Mouse (Mus musculus): Measurements from ENCODE around the gene Psmb9. TPM values are rescaled to one million over a fixed set of nuclear protein-coding genes. Genes with fewer than 3 reads are reported as not detected.
"Not testable (repeated sequence)": the region's sequence is repeated elsewhere in the genome, so short reads cannot be mapped to it uniquely, and the experiment has no call there.

Psmb9 gene
- 36.8 and 37.7 TPM in 2 replicates for polyA plus RNA-seq (2015; fragmentation: Nextera tagmentation; extraction: Ambion mirVana)

GRCm38 (mm10) chr17:34187261-34187916 lies at the start of gene Psmb9, which contains the start of gene Tap1:
Gene Psmb9 (minus strand): TSS chr17:34187764.
Gene Tap1 (plus strand): TSS chr17:34187553.
- no peaks in the 10 kb centered on the region; the same call in 1 of the 2 replicates for H3K36me3 ChIP-seq (ENCODE audit: control insufficient read depth, insufficient read depth)
- peak within 1 kb of the TSS; percentile 77 for H3K27ac ChIP-seq (ENCODE audit: low read depth, low read length)
- under 1% methylated on average over 46 of the region's 46 CpGs for WGBS
- H3K27me3 ChIP-seq (replicated peaks; ENCODE audit: control insufficient read depth, insufficient read depth, low read length): no peaks in the 10 kb centered on the region
- TF ChIP-seq CTCF (IDR thresholded peaks at IDR 0.05; ENCODE audit: low read depth): no peak
- H3K4me1 ChIP-seq (replicated peaks; ENCODE audit: control insufficient read depth, insufficient read depth, low read length): no peaks in the 10 kb centered on the region; the same call in 1 of the 2 replicates
- no peaks in the 10 kb centered on the region for H3K9me3 ChIP-seq (ENCODE audit: control insufficient read depth)
- peak within 1 kb of the TSS; percentile 70 for H3K9ac ChIP-seq (ENCODE audit: low read depth, low read length)
- peak within 1 kb of the TSS; percentile 65 for H3K4me3 ChIP-seq (ENCODE audit: low read depth, low read length)
- peak within 1 kb of the TSS; percentile 98 for H3K4me2 ChIP-seq (replicated peaks; ENCODE audit: low read depth)
- peak; percentile 95 for ATAC-seq

GRCm38 (mm10) chr17:34236691-34237090 lies 49.1 kb upstream of the Psmb9 start:
- no peak for ATAC-seq
- Histone ChIP-seq H3K36me3 (ENCODE audit: control insufficient read depth, insufficient read depth) (no peaks in the 10 kb centered on the region), H3K4me3 (ENCODE audit: low read depth, low read length) (no peak overlapping the region), H3K27me3 (replicated peaks; ENCODE audit: control insufficient read depth, insufficient read depth, low read length) (no peaks in the 10 kb centered on the region), H3K4me1 (replicated peaks; ENCODE audit: control insufficient read depth, insufficient read depth, low read length) (no peaks in the 10 kb centered on the region), H3K27ac (ENCODE audit: low read depth, low read length) (no peak overlapping the region), H3K9ac (ENCODE audit: low read depth, low read length) (no peak overlapping the region), H3K4me2 (replicated peaks; ENCODE audit: low read depth) (no peak overlapping the region), H3K9me3 (ENCODE audit: control insufficient read depth) (no peaks in the 10 kb centered on the region)
- no peak for TF ChIP-seq CTCF (IDR thresholded peaks at IDR 0.05; ENCODE audit: low read depth)
- WGBS: 77% methylated on average over 5 of the region's 5 CpGs

GRCm38 (mm10) chr17:34234926-34235325 lies 47.4 kb upstream of the Psmb9 start:
- no peaks in the 10 kb centered on the region for H3K4me1 ChIP-seq (replicated peaks; ENCODE audit: control insufficient read depth, insufficient read depth, low read length)
- no peaks in the 10 kb centered on the region for H3K36me3 ChIP-seq (ENCODE audit: control insufficient read depth, insufficient read depth)
- no peak overlapping the region for H3K27ac ChIP-seq (ENCODE audit: low read depth, low read length)
- 45% methylated on average over 9 of the region's 9 CpGs for WGBS
- no peak overlapping the region for H3K4me2 ChIP-seq (replicated peaks; ENCODE audit: low read depth)
- peak; percentile 96 for TF ChIP-seq CTCF (IDR thresholded peaks at IDR 0.05; ENCODE audit: low read depth)
- H3K27me3 ChIP-seq (replicated peaks; ENCODE audit: control insufficient read depth, insufficient read depth, low read length): no peaks in the 10 kb centered on the region
- no peak overlapping the region for H3K9ac ChIP-seq (ENCODE audit: low read depth, low read length)
- H3K4me3 ChIP-seq (ENCODE audit: low read depth, low read length): no peak overlapping the region
- no peaks in the 10 kb centered on the region for H3K9me3 ChIP-seq (ENCODE audit: control insufficient read depth)
- ATAC-seq: peak; percentile 49

- H3K27ac ChIP-seq (ENCODE audit: low read depth, low read length); H3K9ac ChIP-seq (ENCODE audit: low read depth, low read length); H3K36me3 ChIP-seq (ENCODE audit: control insufficient read depth, insufficient read depth); ATAC-seq; H3K4me3 ChIP-seq (ENCODE audit: low read depth, low read length); H3K4me2 ChIP-seq (replicated peaks; ENCODE audit: low read depth); H3K4me1 ChIP-seq (replicated peaks; ENCODE audit: control insufficient read depth, insufficient read depth, low read length); H3K9me3 ChIP-seq (ENCODE audit: control insufficient read depth); H3K27me3 ChIP-seq (replicated peaks; ENCODE audit: control insufficient read depth, insufficient read depth, low read length): not testable (repeated sequence)
- WGBS: 89% methylated on average over 6 of the region's 7 CpGs
Measured at GRCm38 (mm10) chr17:34232021-34232420, 44.5 kb upstream of the Psmb9 start.

DNA sequence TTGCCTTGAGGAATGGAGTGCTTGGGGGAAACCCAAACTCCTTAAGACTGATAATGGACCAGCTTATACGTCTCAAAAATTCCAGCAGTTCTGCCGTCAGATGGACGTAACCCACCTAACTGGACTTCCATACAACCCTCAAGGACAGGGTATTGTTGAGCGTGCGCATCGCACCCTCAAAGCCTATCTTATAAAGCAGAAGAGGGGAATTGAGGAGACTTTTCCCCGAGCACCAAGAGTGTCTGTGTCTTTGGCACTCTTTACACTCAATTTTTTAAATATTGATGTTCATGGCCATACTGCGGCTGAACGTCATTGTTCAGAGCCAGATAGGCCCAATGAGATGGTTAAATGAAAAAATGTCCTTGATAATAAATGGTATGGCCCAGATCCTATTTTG lies 43.4 kb upstream of the Psmb9 start:
- H3K36me3 ChIP-seq (ENCODE audit: control insufficient read depth, insufficient read depth); ATAC-seq; H3K9me3 ChIP-seq (ENCODE audit: control insufficient read depth); H3K4me1 ChIP-seq (replicated peaks; ENCODE audit: control insufficient read depth, insufficient read depth, low read length); H3K27me3 ChIP-seq (replicated peaks; ENCODE audit: control insufficient read depth, insufficient read depth, low read length); H3K9ac ChIP-seq (ENCODE audit: low read depth, low read length); H3K27ac ChIP-seq (ENCODE audit: low read depth, low read length); H3K4me2 ChIP-seq (replicated peaks; ENCODE audit: low read depth); H3K4me3 ChIP-seq (ENCODE audit: low read depth, low read length): not testable (repeated sequence)
- WGBS: 86% methylated on average over 6 of the region's 9 CpGs

- H3K4me3 ChIP-seq (ENCODE audit: low read depth, low read length); H3K36me3 ChIP-seq (ENCODE audit: control insufficient read depth, insufficient read depth); H3K27ac ChIP-seq (ENCODE audit: low read depth, low read length); H3K4me1 ChIP-seq (replicated peaks; ENCODE audit: control insufficient read depth, insufficient read depth, low read length); H3K27me3 ChIP-seq (replicated peaks; ENCODE audit: control insufficient read depth, insufficient read depth, low read length); H3K4me2 ChIP-seq (replicated peaks; ENCODE audit: low read depth); ATAC-seq; H3K9ac ChIP-seq (ENCODE audit: low read depth, low read length); H3K9me3 ChIP-seq (ENCODE audit: control insufficient read depth): not testable (repeated sequence)
- WGBS: 98% methylated on average over 12 of the region's 23 CpGs
Measured at GRCm38 (mm10) chr17:34225911-34226310, 38.3 kb upstream of the Psmb9 start.

GRCm38 (mm10) chr17:34225426-34225825 lies 37.9 kb upstream of the Psmb9 start:
- Histone ChIP-seq H3K27ac (ENCODE audit: low read depth, low read length) (no peak overlapping the region), H3K36me3 (ENCODE audit: control insufficient read depth, insufficient read depth) (no peaks in the 10 kb centered on the region), H3K27me3 (replicated peaks; ENCODE audit: control insufficient read depth, insufficient read depth, low read length) (no peaks in the 10 kb centered on the region), H3K4me1 (replicated peaks; ENCODE audit: control insufficient read depth, insufficient read depth, low read length) (no peaks in the 10 kb centered on the region), H3K4me3 (ENCODE audit: low read depth, low read length) (no peak overlapping the region), H3K9ac (ENCODE audit: low read depth, low read length) (no peak overlapping the region), H3K9me3 (ENCODE audit: control insufficient read depth) (no peaks in the 10 kb centered on the region), H3K4me2 (replicated peaks; ENCODE audit: low read depth) (no peak overlapping the region)
- 93% methylated on average over 8 of the region's 8 CpGs for WGBS
- TF ChIP-seq CTCF (IDR thresholded peaks at IDR 0.05; ENCODE audit: low read depth): no peak
- no peak for ATAC-seq

All from intestine, postnatal 0 days (tissue).